Mouse (Mus musculus): Measurements from ENCODE around the gene Atp4b. TPM values are rescaled to one million over a fixed set of nuclear protein-coding genes. Genes with fewer than 3 reads are reported as not detected.

Atp4b gene
- polyA plus RNA-seq, 2 experiments = not detected

DNA sequence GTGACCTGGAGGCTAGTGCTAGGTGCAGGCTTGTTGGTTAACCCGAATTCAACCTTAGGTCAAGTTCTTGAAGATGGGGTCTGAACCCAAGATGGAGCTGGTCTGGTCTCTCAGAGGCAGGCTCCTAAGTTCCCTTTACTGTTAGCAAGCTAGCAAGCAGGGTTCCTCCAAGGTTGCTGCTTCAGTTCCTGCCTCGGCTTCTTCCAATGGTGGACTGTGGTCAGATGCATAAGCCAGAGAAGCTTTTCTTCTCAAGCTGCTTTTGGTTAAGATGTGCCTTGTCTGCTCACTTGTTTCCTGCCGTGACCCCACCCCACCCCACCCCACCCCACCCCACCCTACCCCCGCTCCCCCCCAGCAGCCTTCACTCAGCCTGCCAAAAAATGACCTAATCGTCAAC, 36.5 kb upstream of the Atp4b start:
- Histone ChIP-seq H3K27me3 (ENCODE audit: control insufficient read depth, insufficient read depth, low read length) (peaks cover 14% of the 10 kb centered on the region; the same call in 1 of the 2 replicates), H3K9ac (ENCODE audit: low read depth, low read length, severe bottlenecking) (no peak overlapping the region), H3K4me1 (ENCODE audit: control insufficient read depth, insufficient read depth, low read length) (no peaks in the 10 kb centered on the region), H3K4me3 (replicated peaks; ENCODE audit: low read length) (no peak overlapping the region), H3K27ac (replicated peaks; ENCODE audit: low read depth, low read length) (no peak overlapping the region), H3K9me3 (ENCODE audit: control insufficient read depth, low read length) (no peaks in the 10 kb centered on the region), H3K4me2 (replicated peaks; ENCODE audit: low read depth, low read length, severe bottlenecking) (no peak overlapping the region), H3K36me3 (ENCODE audit: control insufficient read depth, insufficient read depth, low read length) (no peaks in the 10 kb centered on the region)
- ATAC-seq (ENCODE audit: low FRiP score, low read depth) (no peak), DNase-seq (ENCODE audit: low spot score) (no peak)
- 84% methylated on average over 5 of the region's 5 CpGs for WGBS
- TF ChIP-seq POLR2A (IDR thresholded peaks at IDR 0.05; ENCODE audit: borderline replicate concordance, extremely low read depth, insufficient read depth, insufficient read length) = no peak

DNA sequence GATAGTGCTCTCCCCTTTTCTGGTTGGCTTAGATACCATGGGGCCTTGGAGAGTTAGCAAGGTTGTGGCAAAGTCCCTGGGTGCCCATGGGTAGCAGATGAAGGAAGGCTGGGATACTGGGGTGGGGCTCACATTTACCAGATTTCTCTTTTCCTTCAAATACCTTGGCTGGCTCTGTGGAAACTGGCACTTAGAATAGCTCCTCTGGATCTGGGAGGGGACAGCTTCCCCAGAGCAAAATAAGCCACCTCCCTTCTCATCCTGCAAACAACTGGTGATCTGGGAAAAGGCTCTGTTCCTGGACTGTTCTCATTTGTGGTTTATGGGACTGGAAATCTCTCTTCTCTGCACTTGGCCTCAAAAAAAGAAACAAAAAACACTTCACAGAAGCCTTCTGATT, 34.2 kb upstream of the Atp4b start:
- Histone ChIP-seq H3K36me3 (ENCODE audit: control insufficient read depth, insufficient read depth, low read length) (no peaks in the 10 kb centered on the region), H3K9ac (ENCODE audit: low read depth, low read length, severe bottlenecking) (no peak overlapping the region), H3K4me1 (ENCODE audit: control insufficient read depth, insufficient read depth, low read length) (no peaks in the 10 kb centered on the region), H3K9me3 (ENCODE audit: control insufficient read depth, low read length) (no peaks in the 10 kb centered on the region), H3K4me3 (replicated peaks; ENCODE audit: low read length) (no peak overlapping the region), H3K27me3 (ENCODE audit: control insufficient read depth, insufficient read depth, low read length) (peaks cover 10% of the 10 kb centered on the region; the same call in 1 of the 2 replicates), H3K27ac (replicated peaks; ENCODE audit: low read depth, low read length) (no peak overlapping the region), H3K4me2 (replicated peaks; ENCODE audit: low read depth, low read length, severe bottlenecking) (no peak overlapping the region)
- no peak for TF ChIP-seq POLR2A (IDR thresholded peaks at IDR 0.05; ENCODE audit: borderline replicate concordance, extremely low read depth, insufficient read depth, insufficient read length)
- DNase-seq (ENCODE audit: low spot score) (no peak), ATAC-seq (ENCODE audit: low FRiP score, low read depth) (no peak)

DNA sequence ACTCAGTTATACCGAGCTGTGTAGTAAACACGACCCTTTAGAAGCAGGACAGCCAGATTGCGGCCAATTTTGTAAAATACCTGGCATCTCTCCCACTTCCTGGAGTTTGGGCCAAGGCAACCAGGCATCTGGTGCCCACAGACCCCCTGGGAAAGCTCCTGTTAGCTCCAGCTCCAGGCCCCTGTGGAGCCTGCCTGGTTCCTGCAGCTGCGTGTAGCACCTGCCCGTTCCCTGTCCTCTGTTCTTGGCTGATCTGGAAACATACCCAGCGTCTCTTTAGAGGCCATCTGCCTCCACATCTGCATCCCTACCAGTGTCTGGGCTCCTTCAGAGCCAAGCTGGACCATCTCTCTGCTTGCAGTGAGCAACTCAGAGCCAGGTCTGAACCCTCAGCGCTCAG, 33.8 kb upstream of the Atp4b start:
- Histone ChIP-seq H3K27ac (replicated peaks; ENCODE audit: low read depth, low read length) (no peak overlapping the region), H3K4me2 (replicated peaks; ENCODE audit: low read depth, low read length, severe bottlenecking) (no peak overlapping the region), H3K4me1 (ENCODE audit: control insufficient read depth, insufficient read depth, low read length) (no peaks in the 10 kb centered on the region), H3K36me3 (ENCODE audit: control insufficient read depth, insufficient read depth, low read length) (no peaks in the 10 kb centered on the region), H3K27me3 (ENCODE audit: control insufficient read depth, insufficient read depth, low read length) (peaks cover 8% of the 10 kb centered on the region; the same call in 1 of the 2 replicates), H3K4me3 (replicated peaks; ENCODE audit: low read length) (no peak overlapping the region), H3K9me3 (ENCODE audit: control insufficient read depth, low read length) (no peaks in the 10 kb centered on the region), H3K9ac (ENCODE audit: low read depth, low read length, severe bottlenecking) (no peak overlapping the region)
- no peak for TF ChIP-seq POLR2A (IDR thresholded peaks at IDR 0.05; ENCODE audit: borderline replicate concordance, extremely low read depth, insufficient read depth, insufficient read length)
- no peak for ATAC-seq (ENCODE audit: low FRiP score, low read depth)
- DNase-seq (ENCODE audit: low spot score) = no peak
- 65% methylated on average over 7 of the region's 7 CpGs for WGBS

DNA sequence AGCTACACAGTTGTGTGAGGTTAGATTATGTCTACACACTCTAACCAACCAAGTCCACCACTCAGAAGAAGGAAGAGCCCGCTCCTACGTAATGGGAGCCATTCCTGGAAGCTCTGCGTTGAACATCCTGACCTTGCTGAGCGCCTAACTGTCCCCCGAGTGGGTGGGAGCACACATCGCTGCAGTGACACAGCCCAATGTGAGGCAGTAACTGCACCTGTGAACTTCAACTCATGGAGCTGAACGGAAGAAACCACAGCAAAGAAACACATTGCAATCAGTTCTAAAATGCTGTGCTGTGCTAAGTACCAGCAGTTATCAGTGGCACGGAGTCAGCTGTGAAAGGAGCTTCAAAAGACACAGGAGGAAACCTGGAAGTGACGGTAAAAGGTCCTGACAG, 31.5 kb upstream of the Atp4b start:
- no peaks in the 10 kb centered on the region for H3K4me1 ChIP-seq (ENCODE audit: control insufficient read depth, insufficient read depth, low read length)
- H3K9me3 ChIP-seq (ENCODE audit: control insufficient read depth, low read length) = no peaks in the 10 kb centered on the region
- H3K27me3 ChIP-seq (ENCODE audit: control insufficient read depth, insufficient read depth, low read length) = no peaks in the 10 kb centered on the region
- H3K27ac ChIP-seq (replicated peaks; ENCODE audit: low read depth, low read length) = no peak overlapping the region
- no peak overlapping the region for H3K4me3 ChIP-seq (replicated peaks; ENCODE audit: low read length)
- H3K9ac ChIP-seq (ENCODE audit: low read depth, low read length, severe bottlenecking) = no peak overlapping the region
- WGBS = 75% methylated on average over 9 of the region's 9 CpGs
- no peaks in the 10 kb centered on the region for H3K36me3 ChIP-seq (ENCODE audit: control insufficient read depth, insufficient read depth, low read length)
- no peak for TF ChIP-seq POLR2A (IDR thresholded peaks at IDR 0.05; ENCODE audit: borderline replicate concordance, extremely low read depth, insufficient read depth, insufficient read length)
- no peak overlapping the region for H3K4me2 ChIP-seq (replicated peaks; ENCODE audit: low read depth, low read length, severe bottlenecking)
- DNase-seq (ENCODE audit: low spot score) = no peak
- ATAC-seq (ENCODE audit: low FRiP score, low read depth) = no peak

DNA sequence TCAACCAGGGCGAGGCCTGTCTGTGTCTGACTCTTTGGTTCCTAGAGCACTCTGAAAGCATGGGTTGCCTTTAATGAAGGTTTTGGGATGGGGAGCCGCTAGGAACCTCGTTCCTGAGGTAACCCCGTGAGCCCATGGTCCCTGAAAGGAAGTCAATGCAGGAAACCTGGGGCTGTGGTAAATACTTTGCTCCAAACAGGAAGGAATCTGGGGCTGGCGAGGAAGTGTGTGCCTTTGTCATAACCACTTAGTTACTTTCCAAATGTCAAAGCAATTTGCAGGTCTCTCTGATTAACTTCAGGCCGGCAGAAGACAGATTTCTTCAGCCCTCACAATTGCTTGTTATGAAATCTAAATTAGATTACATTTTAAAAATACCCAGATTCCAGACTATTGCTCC, 30.7 kb upstream of the Atp4b start:
- no peak for TF ChIP-seq POLR2A (IDR thresholded peaks at IDR 0.05; ENCODE audit: borderline replicate concordance, extremely low read depth, insufficient read depth, insufficient read length)
- DNase-seq (ENCODE audit: low spot score) (no peak), ATAC-seq (ENCODE audit: low FRiP score, low read depth) (no peak)
- no peak overlapping the region for H3K4me2 ChIP-seq (replicated peaks; ENCODE audit: low read depth, low read length, severe bottlenecking)
- no peak overlapping the region for H3K27ac ChIP-seq (replicated peaks; ENCODE audit: low read depth, low read length)
- H3K36me3 ChIP-seq (ENCODE audit: control insufficient read depth, insufficient read depth, low read length) = no peaks in the 10 kb centered on the region
- H3K4me3 ChIP-seq (replicated peaks; ENCODE audit: low read length) = no peak overlapping the region
- H3K9ac ChIP-seq (ENCODE audit: low read depth, low read length, severe bottlenecking) = no peak overlapping the region
- WGBS = 64% methylated on average over 6 of the region's 6 CpGs
- H3K27me3 ChIP-seq (ENCODE audit: control insufficient read depth, insufficient read depth, low read length) = no peaks in the 10 kb centered on the region
- H3K4me1 ChIP-seq (ENCODE audit: control insufficient read depth, insufficient read depth, low read length) = no peaks in the 10 kb centered on the region
- H3K9me3 ChIP-seq (ENCODE audit: control insufficient read depth, low read length) = no peaks in the 10 kb centered on the region

DNA sequence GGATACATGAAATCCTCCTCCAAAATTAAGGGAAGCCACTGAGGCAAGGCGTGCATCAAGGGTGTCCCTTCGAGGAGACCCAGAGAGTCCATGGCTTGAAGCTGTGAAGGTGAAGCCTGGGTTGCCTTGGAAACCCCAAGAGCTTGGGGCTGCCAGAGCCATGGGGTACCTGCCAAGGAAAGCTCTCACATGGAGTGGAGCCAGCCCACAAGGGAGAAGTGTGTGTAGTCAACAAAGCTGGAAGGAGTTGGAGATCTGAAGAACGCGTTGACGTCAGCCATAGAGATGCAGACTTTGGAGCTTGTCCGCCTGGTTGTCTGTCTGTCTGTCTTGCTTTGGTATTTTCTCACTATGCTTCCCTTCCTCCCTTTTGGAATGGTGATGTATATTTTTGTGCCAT, 24.3 kb upstream of the Atp4b start:
- no peak overlapping the region for H3K27ac ChIP-seq (replicated peaks; ENCODE audit: low read depth, low read length)
- no peaks in the 10 kb centered on the region for H3K27me3 ChIP-seq (ENCODE audit: control insufficient read depth, insufficient read depth, low read length)
- no peak for TF ChIP-seq POLR2A (IDR thresholded peaks at IDR 0.05; ENCODE audit: borderline replicate concordance, extremely low read depth, insufficient read depth, insufficient read length)
- 95% methylated on average over 6 of the region's 6 CpGs for WGBS
- no peak for ATAC-seq (ENCODE audit: low FRiP score, low read depth)
- H3K9me3 ChIP-seq (ENCODE audit: control insufficient read depth, low read length) = no peaks in the 10 kb centered on the region
- no peaks in the 10 kb centered on the region for H3K4me1 ChIP-seq (ENCODE audit: control insufficient read depth, insufficient read depth, low read length)
- no peak overlapping the region for H3K9ac ChIP-seq (ENCODE audit: low read depth, low read length, severe bottlenecking)
- H3K4me3 ChIP-seq (replicated peaks; ENCODE audit: low read length) = no peak overlapping the region
- H3K4me2 ChIP-seq (replicated peaks; ENCODE audit: low read depth, low read length, severe bottlenecking) = no peak overlapping the region
- no peak for DNase-seq (ENCODE audit: low spot score)
- H3K36me3 ChIP-seq (ENCODE audit: control insufficient read depth, insufficient read depth, low read length) = no peaks in the 10 kb centered on the region
